Comparison of ENCODE assay signal across 9 mouse cellular contexts in the genomic region with DNA sequence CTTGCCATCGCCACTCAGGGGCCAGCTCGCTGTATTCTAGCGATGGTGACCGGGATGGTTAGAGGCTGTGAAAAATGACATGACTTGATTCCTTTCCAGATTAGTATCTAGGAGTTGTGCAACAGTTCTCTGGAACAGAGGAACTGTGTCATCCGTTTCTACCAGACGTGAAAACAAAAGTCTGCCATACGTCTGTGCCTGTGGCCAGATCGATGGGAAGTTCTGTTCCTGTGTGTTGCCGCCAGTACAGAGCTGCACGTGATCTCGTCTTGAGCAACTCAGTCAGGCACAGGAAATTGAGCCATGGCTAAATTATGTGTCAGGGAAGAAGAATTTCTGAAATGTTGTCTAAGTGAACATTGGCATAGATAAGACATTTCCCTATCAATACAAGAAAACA.
DNase-seq lines count a peak whose midpoint lies in the region; ATAC-seq and TF ChIP-seq lines count a peak whose summit lies in the region.
"Had no signal": no experiment of that assay in that cellular context is flagged by ENCODE, and none has a peak within 500 bp of the region (broad histone marks: within the 10 kb centered on the region; RNA-seq: fewer than 3 reads in every experiment).

No protein-coding gene starts in this region.

- no peak overlapping the region for H3K4me2 ChIP-seq in myocyte (ENCODE audit: low read depth)
- no peak overlapping the region for H3K4me2 ChIP-seq in forebrain, embryonic 15.5 days (replicated peaks)
- H3K4me2 ChIP-seq: embryonic facial prominence, embryonic 12.5 days had no signal

- H3K9ac ChIP-seq in forebrain, embryonic 15.5 days (replicated peaks): no peak overlapping the region
- H3K9ac ChIP-seq: embryonic facial prominence, embryonic 12.5 days had no signal

- no peak for TF ChIP-seq CTCF in embryonic fibroblast, embryonic 13.5 days (IDR thresholded peaks at IDR 0.05; ENCODE audit: borderline replicate concordance, insufficient read depth, low read length)

- peak; percentile 33 for DNase-seq in urinary bladder, postnatal 14 days (ENCODE audit: low spot score)
- no peak for DNase-seq in urinary bladder, postnatal 10 days (ENCODE audit: low spot score)
- DNase-seq in limb, embryonic 10.5 days (ENCODE audit: low spot score): peak; percentile 19
- no peak for DNase-seq in c-Kit-positive CD71-positive TER-119-positive erythroid progenitor cells, embryonic 14.5 days (ENCODE audit: low spot score)

- no peaks in the 10 kb centered on the region for H3K9me3 ChIP-seq in limb, embryonic 10.5 days (replicated peaks)
- no peaks in the 10 kb centered on the region for H3K9me3 ChIP-seq in forebrain, embryonic 15.5 days
- H3K9me3 ChIP-seq: embryonic facial prominence, embryonic 12.5 days had no signal

- H3K4me3 ChIP-seq in embryonic fibroblast, embryonic 13.5 days (ENCODE audit: insufficient read depth, low read length): no peak overlapping the region
- H3K4me3 ChIP-seq in limb, embryonic 10.5 days: no peak overlapping the region
- no peak overlapping the region for H3K4me3 ChIP-seq in myocyte
- H3K4me3 ChIP-seq in forebrain, embryonic 15.5 days: no peak overlapping the region
- H3K4me3 ChIP-seq: embryonic facial prominence, embryonic 12.5 days had no signal

- no peak for TF ChIP-seq POLR2A in embryonic fibroblast, embryonic 13.5 days (IDR thresholded peaks at IDR 0.05; ENCODE audit: low read depth, low read length)
- TF ChIP-seq POLR2A in myocyte (IDR thresholded peaks at IDR 0.05; ENCODE audit: insufficient read length, low read depth): no peak

- 0 out of 2 replicates have a peak, but pooled peaks cover 4% of the 10 kb centered on the region for H3K4me1 ChIP-seq in embryonic fibroblast, embryonic 13.5 days (ENCODE audit: control insufficient read depth, insufficient read depth, low read length)
- peaks cover 11% of the 10 kb centered on the region for H3K4me1 ChIP-seq in limb, embryonic 10.5 days
- H3K4me1 ChIP-seq in forebrain, embryonic 15.5 days: no peaks in the 10 kb centered on the region
- H3K4me1 ChIP-seq: embryonic facial prominence, embryonic 12.5 days had no signal

- H3ac ChIP-seq in myocyte (ENCODE audit: control insufficient read depth, insufficient read length): no peak overlapping the region

- no peak for ATAC-seq in forebrain, embryonic 15.5 days (replicated peaks)
- no peak for ATAC-seq in inflammation-experienced regulatory T-cells, adult 6 months

- 82% methylated on average over 11 of the region's 11 CpGs for whole genome bisulfite sequencing in limb, embryonic 10.5 days
- WGBS in forebrain, embryonic 15.5 days: 92% methylated on average over 11 of the region's 11 CpGs

- H3K79me2 ChIP-seq in myocyte (ENCODE audit: control insufficient read depth, insufficient read depth): no peaks in the 10 kb centered on the region

- no peaks in the 10 kb centered on the region for H3K36me3 ChIP-seq in limb, embryonic 10.5 days
- H3K36me3 ChIP-seq in myocyte (ENCODE audit: control insufficient read depth, insufficient read depth): no peaks in the 10 kb centered on the region
- no peaks in the 10 kb centered on the region for H3K36me3 ChIP-seq in forebrain, embryonic 15.5 days
- H3K36me3 ChIP-seq: embryonic facial prominence, embryonic 12.5 days had no signal

- no peaks in the 10 kb centered on the region for H3K27me3 ChIP-seq in limb, embryonic 10.5 days (ENCODE audit: low read depth, poor library complexity, severe bottlenecking)
- no peaks in the 10 kb centered on the region for H3K27me3 ChIP-seq in myocyte (ENCODE audit: control insufficient read depth, insufficient read depth, insufficient read length)
- H3K27me3 ChIP-seq in forebrain, embryonic 15.5 days: no peaks in the 10 kb centered on the region
- H3K27me3 ChIP-seq: embryonic facial prominence, embryonic 12.5 days had no signal

- peak overlapping the region; percentile 51 for H3K27ac ChIP-seq in embryonic fibroblast, embryonic 13.5 days (ENCODE audit: insufficient read depth, low read length)
- no peak overlapping the region for H3K27ac ChIP-seq in limb, embryonic 10.5 days
- H3K27ac ChIP-seq in forebrain, embryonic 15.5 days (replicated peaks): no peak overlapping the region
- H3K27ac ChIP-seq: embryonic facial prominence, embryonic 12.5 days had no signal

TF ChIP-seq in myocyte, 11 proteins besides CTCF, POLR2A, EP300 and RAD21:
- TF ChIP-seq USF1 (IDR thresholded peaks at IDR 0.05; ENCODE audit: low read depth) (peak; percentile 47), E2F4 (IDR thresholded peaks at IDR 0.05; ENCODE audit: insufficient read depth) (no peak)

Comparison
In these comparisons a context has a peak if more than half of its experiments do, and no peak if none do; other contexts are left out.
1. DNase-seq: peak in urinary bladder, postnatal 14 days (single experiment) and limb, embryonic 10.5 days (single experiment); none in urinary bladder, postnatal 10 days (single experiment) and c-Kit-positive CD71-positive TER-119-positive erythroid progenitor cells, embryonic 14.5 days (single experiment).